Mouse (Mus musculus): ENCODE measurements around the gene Siglece.

Gene Siglece

GRCm38 (mm10) chr7:43625794-43626422, 34.1 kb downstream of the Siglece start:
- DNase-seq (ENCODE audit: low read depth, low spot score), result no peak

- no peak for DNase-seq (ENCODE audit: low read depth, low spot score)
Observed at GRCm38 (mm10) chr7:43625065-43625464, 34.9 kb downstream of the Siglece start.

GRCm38 (mm10) chr7:43623819-43624218, 36.1 kb downstream of the Siglece start:
- DNase-seq (ENCODE audit: low read depth, low spot score), result no peak

- no peak for DNase-seq (ENCODE audit: low read depth, low spot score)
Observed at GRCm38 (mm10) chr7:43622927-43623326, 37.0 kb downstream of the Siglece start.

- DNase-seq (ENCODE audit: low read depth, low spot score), result no peak
Observed at GRCm38 (mm10) chr7:43613816-43614551, 46.0 kb downstream of the Siglece start.

- no peak for DNase-seq (ENCODE audit: low read depth, low spot score)
Observed at GRCm38 (mm10) chr7:43608316-43608824, 51.6 kb downstream of the Siglece start.

GRCm38 (mm10) chr7:43607743-43608287, 52.1 kb downstream of the Siglece start:
- DNase-seq (ENCODE audit: low read depth, low spot score), result no peak

GRCm38 (mm10) chr7:43606896-43607742, 52.8 kb downstream of the Siglece start, which contains the start of gene Zfp819:
Gene Zfp819 (plus strand): TSS chr7:43607169.
- DNase-seq (ENCODE audit: low read depth, low spot score), result peak; percentile 44

GRCm38 (mm10) chr7:43601884-43602283, 58.1 kb downstream of the Siglece start:
- no peak for DNase-seq (ENCODE audit: low read depth, low spot score)

Data from retina, postnatal 7 days (tissue).